Mouse (Mus musculus): Measurements from ENCODE around the gene Atp11a.
A peak's percentile ranks its signal among the peaks of the same experiment; 100 is the strongest.

Atp11a gene

DNA sequence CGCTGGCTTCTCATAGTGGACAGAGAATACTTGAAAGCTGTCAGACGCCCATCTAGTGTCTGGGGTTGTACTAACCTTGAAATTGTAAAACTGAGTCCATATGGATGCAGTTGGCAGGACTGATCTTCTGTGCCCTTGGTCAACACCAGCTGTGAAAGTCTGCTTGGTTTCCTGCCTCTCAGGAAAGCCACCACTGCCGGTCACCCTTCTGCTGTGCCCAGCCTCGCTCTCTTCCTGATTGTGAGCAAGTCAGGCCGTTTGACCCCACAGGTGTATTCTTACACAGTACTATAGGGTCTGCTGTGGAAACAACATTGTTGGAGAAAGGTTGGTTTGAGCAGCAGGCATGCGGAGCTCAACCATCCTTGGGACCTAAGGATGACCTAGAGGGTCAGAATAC lies 120.3 kb downstream of the Atp11a start:
- DNase-seq = no peak

DNA sequence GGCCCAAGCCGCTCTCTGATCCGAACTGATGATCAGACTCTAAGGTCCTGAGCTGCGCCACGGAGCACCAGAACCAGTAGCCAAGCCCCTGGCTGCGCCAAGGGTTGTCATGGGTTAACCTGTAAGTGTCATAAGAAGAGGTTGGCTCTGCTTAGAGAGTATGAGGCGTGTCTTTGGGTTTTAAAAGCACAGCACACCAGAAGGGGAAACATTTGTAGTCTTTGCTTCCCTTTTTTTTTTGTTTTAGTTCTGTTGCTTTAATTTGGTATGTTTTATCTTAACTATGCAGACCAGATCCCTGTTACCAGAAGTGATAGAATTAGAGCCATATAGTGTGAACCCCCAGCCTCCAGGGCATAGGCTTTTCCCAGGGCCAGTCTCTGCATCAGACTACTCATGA lies 123.3 kb downstream of the Atp11a start:
- DNase-seq = no peak

DNA sequence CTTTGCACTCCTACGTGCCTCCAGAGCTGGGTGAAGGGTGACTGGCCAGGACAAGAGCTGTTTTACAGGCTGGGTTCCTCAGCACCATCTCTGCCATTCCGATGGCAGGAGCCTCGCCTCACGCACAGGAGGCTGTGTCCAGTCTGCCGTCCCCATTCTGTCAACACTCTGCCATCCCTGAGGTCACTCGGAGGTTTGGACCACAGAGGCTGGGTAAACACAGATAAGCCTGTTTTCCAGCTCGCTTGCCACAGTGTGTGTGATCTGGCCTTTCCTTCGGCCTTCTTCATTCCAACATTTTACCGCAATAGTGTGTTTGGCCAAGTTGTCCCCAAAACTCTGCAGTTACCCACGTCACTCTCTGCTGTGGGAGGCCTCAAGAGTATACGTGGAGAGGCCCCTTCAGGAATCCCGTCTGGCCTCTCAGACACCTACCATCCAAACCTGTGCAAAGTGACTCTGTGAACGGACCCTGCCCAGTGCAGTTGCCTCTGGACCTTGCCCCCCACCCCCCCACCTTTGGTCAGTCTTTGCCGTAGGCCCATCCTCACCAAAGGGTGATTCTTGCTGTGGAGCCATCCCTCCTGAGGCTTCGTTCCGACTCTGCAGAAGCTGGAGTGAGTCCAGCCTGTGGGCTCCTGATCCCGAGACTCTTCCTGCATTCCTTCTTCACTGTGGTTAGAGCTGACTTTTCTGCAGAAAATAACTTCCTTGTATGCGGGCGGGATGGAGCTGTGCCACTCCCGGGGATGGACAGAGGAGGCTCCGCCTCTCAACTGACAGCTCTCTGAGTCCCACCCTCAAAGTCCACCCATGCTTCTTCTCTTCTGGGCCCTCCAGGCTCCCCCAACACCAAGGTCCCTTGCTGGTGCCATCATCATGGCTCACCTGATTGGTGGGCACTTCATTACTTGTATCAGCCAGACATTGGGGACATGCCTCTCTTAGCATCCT lies 126.5 kb downstream of the Atp11a start:
- DNase-seq = no peak

- no peak for DNase-seq
These were observed 131.1 kb downstream of the Atp11a start for GRCm38 (mm10) chr8:12887772-12888435.

DNA sequence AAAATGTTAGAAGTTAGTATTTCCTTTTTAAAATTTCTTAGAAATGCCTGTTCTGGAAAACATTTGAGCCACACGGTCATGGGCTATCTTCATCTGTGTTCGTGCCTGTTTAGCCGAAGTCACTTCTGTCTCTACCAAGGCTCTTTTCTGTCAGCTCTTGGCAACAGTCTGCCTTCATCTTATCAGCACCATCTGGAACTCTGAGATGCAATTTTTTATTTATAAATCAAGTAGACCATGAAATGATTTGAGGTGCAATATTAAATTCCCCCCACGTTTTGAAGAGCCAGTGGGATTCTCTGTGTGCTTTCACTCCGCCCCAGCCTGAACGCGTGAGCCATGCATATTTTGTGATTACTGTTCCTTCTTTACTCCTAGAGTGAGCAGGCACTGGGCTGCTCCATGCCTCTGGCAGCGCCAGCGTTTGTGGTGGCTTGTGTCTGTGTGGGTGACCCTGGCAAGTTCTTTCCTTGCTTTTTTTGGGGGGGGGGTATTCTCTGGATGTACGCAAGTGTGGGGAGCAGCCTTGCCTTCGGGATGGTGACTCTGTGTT lies 132.3 kb downstream of the Atp11a start:
- DNase-seq = no peak

DNA sequence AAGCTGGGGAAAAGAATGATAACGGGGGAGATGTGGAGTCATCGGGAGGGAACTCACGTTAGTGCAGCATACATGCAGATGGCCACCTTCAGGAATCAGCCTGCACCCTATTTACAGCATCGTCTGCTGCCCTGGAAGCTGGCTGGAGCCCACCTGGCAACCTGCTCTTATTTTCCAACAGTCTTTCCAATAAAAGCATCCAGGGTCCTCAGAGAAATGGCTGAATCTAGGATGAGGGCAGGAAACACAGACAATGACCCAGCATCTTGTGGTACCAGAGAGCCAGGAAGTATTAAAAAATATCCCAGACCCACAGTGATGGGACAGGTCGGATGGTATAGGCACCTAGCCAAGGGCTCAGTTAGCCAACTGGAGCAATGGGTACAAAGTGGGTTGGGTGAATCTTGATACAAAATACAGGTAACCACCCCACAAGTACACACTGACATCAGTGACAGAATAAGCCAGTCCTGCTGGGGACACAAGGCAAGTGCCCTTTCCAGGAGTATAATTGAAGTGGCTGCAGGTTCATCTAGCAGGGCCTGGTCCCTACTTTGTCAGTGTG lies 136.2 kb downstream of the Atp11a start:
- DNase-seq = no peak

DNA sequence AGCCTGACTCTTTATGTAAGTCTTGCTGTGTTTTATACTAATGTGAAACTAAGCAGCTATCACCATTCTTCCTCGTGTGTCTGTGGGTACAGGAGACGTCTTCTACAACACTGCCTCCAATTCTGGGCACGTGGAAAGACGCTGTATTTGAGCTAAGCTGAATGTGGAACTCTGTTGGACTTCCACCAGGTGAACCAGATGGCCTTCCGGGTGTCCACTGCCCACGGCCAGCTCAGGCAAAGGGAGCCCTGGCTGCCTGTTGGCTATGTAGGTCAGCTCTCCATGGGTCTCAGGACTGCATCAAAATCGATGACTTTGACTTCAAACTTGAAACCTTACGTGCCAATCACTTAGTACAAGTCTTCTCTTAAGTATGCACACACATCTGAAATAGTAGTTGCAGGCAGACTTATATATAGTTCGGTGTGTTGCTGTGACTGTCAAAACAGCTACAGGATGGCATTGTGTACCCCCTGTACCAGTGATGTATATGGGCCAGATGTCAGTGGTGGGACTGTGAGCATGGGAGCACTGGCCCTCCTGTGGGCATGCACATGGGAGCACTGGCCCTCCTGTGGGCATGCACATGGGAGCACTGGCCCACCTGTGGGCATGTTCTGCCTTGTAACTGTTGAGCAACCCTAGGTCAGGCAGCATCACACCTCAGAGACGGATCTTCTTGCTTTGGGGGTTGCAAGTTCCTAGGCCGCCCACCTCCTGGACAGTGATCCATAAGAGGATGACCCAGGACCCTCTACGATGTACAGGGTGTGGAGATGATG lies 137.2 kb downstream of the Atp11a start:
- DNase-seq = no peak

DNA sequence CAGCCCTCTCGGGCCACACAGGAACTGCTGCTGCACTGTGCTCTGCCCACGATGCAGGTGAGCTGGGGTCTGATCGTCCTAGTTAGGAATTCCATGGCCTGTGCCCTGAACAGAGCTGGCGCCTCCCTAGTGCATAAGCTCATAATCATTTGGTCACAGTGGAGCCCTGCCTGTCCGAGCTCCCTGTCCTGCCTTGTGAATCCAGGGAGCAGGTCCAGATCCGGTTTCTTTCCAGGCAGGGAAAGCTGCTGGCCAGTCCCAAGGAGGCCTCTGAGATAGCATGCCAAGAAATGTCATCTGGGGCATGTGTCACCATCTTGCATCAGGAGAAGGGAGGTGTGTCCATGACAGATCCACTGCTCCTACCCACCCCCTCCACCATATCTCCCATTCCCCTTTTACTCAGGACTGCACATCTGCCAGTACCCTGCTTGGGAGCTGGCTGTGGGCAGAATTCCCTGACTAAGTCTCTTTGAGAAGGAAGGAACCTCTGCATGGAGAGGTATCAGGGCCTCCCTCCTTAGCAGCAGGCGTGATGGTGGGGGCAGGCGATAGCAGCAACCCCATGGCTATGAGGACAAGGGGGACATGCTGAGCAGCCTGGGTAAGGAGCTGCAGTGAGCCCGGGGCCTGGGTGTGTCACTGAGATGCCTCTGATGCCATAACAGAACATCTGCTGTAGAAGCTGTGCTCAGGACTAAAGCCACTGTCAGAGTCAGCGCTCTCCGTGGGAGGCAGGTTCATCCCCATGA lies 138.1 kb downstream of the Atp11a start:
- no peak for DNase-seq

- DNase-seq = no peak
These were observed 138.8 kb downstream of the Atp11a start for GRCm38 (mm10) chr8:12895535-12896150.

DNA sequence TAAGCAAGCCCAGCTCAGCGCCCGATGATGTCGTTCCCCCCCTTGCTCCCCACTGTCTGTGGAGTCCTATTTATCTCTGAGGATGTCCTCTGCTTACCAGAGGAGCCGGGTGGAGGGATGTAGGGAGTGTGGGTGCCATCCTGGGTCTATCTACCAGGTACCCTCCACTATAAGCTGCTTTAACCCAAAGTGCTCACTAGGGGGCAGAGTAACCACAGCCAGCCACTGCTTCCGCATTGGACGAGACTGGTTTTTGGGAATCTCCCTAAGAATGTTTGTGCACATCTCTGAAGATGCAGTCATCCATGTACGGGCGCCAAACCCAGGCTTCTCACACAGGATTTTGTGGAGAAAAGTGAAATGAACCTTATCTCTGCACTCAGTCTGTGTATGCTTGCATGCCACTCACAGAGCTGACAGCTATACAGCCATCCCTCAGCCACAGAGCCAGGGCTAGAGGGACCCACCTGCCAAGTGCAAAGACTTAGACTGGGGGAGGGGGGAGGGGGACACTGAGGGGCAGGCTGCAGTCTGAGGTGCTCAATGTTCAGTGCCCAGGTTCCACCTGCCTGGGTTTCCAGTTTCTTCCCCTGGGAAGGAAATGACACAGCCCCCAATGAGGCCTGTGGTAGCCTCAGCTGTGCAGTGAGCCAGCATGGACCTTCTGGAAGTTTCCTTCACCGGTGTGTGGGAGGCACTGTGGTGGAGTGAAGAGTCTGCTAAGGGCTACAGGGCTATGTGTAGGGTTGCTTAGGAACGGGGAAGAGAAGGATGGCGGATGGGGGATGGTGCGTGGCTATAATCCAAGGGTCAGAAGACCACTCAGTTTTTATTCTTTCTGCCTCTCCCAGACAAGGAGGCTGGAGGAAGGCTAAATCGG lies 139.9 kb downstream of the Atp11a start:
- peak; percentile 7 to 12 for DNase-seq

- DNase-seq = no peak
These were observed 141.0 kb downstream of the Atp11a start for GRCm38 (mm10) chr8:12897815-12898214.

- no peak for DNase-seq
These were observed 147.1 kb downstream of the Atp11a start for GRCm38 (mm10) chr8:12903790-12904415.

DNA sequence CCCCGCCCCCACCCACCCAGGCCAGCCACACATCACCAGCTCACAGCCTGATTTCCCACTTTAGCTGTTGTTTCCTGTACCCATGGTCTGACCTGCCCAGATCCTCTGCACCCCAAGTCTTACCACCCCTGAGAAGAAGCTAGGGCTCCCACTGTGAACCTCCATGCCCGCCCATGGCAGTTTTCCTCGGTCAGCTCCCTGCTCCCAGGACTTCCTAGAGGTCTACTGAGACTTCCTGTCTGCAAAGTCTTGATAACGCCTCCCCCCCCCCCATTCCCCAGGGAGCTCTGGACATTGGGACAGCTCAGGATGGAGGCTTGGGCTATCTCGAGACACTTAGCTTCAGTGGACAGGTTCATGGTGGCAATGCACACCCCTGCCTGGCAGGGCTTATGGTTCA lies 148.3 kb downstream of the Atp11a start:
- DNase-seq = no peak

DNA sequence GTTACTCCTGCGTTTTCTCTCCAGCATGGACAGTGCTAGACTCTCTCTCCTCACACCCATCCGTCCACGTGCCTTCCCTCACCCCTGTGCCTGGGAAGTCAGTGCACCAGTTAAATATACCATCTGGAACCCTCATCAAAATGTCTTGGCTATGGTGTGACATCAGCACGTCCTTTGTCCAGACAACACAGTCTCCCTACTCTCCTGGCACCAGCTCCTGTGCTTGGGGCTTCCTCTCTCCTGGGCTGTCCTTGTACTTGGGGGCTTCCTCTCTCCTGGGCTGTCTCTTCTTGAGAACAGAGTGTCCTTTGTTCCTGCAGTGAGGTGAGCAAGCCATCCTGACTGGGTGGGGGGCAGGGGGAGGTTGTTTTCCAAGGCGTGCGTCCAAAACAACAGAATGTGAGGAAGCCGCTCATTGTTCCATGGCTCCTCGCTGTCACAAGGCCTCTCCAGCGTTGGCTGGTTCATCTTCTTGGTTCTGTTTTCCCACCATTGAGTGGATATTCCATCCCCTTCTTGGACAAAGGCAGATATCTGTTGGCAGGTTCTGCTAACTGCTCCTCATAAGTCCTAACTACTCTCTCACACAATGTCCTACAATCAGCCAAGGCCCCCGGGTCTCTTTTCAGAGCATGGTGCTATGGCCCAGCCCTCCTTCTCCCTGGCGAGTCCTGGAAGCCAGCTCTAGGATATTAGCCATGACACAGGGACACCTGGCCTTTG lies 148.9 kb downstream of the Atp11a start:
- no peak for DNase-seq

DNA sequence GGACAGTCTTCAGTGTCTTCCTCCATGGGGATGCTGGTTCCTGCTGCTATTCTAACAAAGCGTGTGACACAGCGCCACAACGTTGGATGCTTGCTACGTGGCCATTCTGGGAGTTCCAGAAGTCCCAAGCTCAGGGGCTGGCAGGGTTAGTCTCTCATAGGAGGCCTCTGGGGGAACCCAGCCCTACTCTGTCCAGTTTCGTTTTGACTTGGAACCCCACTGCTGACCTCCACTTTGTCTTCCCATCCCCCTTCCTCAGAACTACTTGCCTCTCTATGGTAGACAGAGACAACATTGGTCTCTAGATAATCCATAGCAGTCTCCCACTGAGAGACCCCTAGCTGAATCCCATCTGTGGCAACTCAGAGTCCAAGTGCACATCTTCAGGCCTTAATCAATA lies 149.8 kb downstream of the Atp11a start:
- no peak for DNase-seq

DNA sequence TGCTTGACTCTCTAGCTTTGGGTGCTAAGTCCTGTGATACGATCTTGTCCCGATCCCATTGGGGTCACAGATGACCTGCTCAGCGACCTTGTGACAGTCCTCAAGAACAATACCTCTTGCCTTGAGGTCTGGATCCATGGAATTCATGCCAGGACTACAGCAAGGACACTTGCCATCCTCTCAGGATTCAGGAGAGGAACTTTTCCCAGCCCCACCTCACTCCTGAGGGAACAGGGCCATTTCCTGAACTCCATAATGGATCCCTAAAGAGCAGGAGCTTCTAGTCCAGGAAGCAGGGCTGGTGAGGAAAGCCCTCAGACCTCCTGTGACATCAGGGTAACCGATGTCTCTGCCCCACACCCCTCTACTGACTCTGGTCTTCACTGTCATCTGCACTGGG lies 150.9 kb downstream of the Atp11a start:
- DNase-seq = no peak

- DNase-seq = no peak
These were observed 155.2 kb downstream of the Atp11a start for GRCm38 (mm10) chr8:12912011-12912410.

GRCm38 (mm10) chr8:12915187-12916006 lies 158.6 kb downstream of the Atp11a start:
- no peak for DNase-seq
